In genomic region chr15:100761419-100762185, GRCm38 (mm10) we compare ENCODE assay signal across 8 mouse cellular contexts. TPM values are rescaled to one million over a fixed set of nuclear protein-coding genes. Genes with fewer than 3 reads are reported as not detected.
DNase-seq lines count a peak whose midpoint lies in the region; ATAC-seq lines count a peak whose summit lies in the region.

Slc4a8 (plus strand) TSS chr15:100761747.

- peak within 1 kb of the TSS; percentile 97 for H3K4me2 ChIP-seq in intestine, embryonic 16.5 days (ENCODE audit: low read depth, low read length)

- WGBS in intestine, embryonic 16.5 days: under 1% methylated on average over 55 of the region's 64 CpGs
- under 1% methylated on average over 64 of the region's 64 CpGs for WGBS in midbrain, embryonic 10.5 days

- H3K4me1 ChIP-seq in intestine, embryonic 16.5 days (ENCODE audit: control insufficient read depth, insufficient read depth, low read length): peaks cover 15% of the 10 kb centered on the region
- H3K4me1 ChIP-seq in midbrain, embryonic 10.5 days: peaks cover 41% of the 10 kb centered on the region

- DNase-seq in adrenal gland, adult (ENCODE audit: inconsistent age in 2 of 2, low spot score in 1 of 2): peak; percentile 89 to 95
- peak; percentile 82 for DNase-seq in embryo, embryonic 11.5 days (ENCODE audit: low read depth, low spot score)
- DNase-seq in gastrocnemius, postnatal 4 days (ENCODE audit: low spot score in 2 of 2): peak; percentile 69 to 82
- DNase-seq in left cerebral cortex, postnatal 36 days (ENCODE audit: low spot score in 2 of 2): peak; percentile 92 to 93
- peak; percentile 97 for DNase-seq in midbrain, embryonic 10.5 days (ENCODE audit: low spot score)
- peak; percentile 93 to 94 for DNase-seq in right cerebral cortex, postnatal 36 days (ENCODE audit: low spot score in 2 of 2)
- DNase-seq in urinary bladder, postnatal 4 days (ENCODE audit: low spot score in 2 of 2): peak; percentile 87 to 91

- intact Hi-C loops in left cerebral cortex, postnatal 36 days (cut with DNase I): loop anchor here (10.0 kb wide), 1 partner anchor 223 kb away; no protein-coding TSS in a partner anchor

- H3K9me3 ChIP-seq in intestine, embryonic 16.5 days (ENCODE audit: control insufficient read depth, low read length): no peaks in the 10 kb centered on the region
- no peaks in the 10 kb centered on the region for H3K9me3 ChIP-seq in midbrain, embryonic 10.5 days (replicated peaks)

- ATAC-seq in intestine, embryonic 16.5 days: peak; percentile 93

- peak within 1 kb of the TSS; percentile 30 for H3K27ac ChIP-seq in intestine, embryonic 16.5 days (ENCODE audit: low read length)
- H3K27ac ChIP-seq in midbrain, embryonic 10.5 days (replicated peaks): peak within 1 kb of the TSS; percentile 92

- peak within 1 kb of the TSS; percentile 64 for H3K9ac ChIP-seq in intestine, embryonic 16.5 days (ENCODE audit: low read depth, low read length)

- peaks cover 6% of the 10 kb centered on the region; the same call in 1 of the 2 replicates for H3K27me3 ChIP-seq in intestine, embryonic 16.5 days (replicated peaks; ENCODE audit: control insufficient read depth, insufficient read depth, low read length)
- peaks cover 20% of the 10 kb centered on the region for H3K27me3 ChIP-seq in midbrain, embryonic 10.5 days (ENCODE audit: low read depth, poor library complexity, severe bottlenecking)

- H3K4me3 ChIP-seq in intestine, embryonic 16.5 days (ENCODE audit: low read length): peak within 1 kb of the TSS; percentile 68
- H3K4me3 ChIP-seq in midbrain, embryonic 10.5 days: peak within 1 kb of the TSS; percentile 80

- no peaks in the 10 kb centered on the region for H3K36me3 ChIP-seq in intestine, embryonic 16.5 days (ENCODE audit: control insufficient read depth, insufficient read depth, low read length)
- no peaks in the 10 kb centered on the region for H3K36me3 ChIP-seq in midbrain, embryonic 10.5 days

RNA-seq across cellular contexts. Expression of gene Slc4a8, which starts in this region (rescaled TPM):
- total RNA-seq in gastrocnemius, postnatal 4 days (2021): 1 to 10 TPM; 1.5 to 2.3 TPM
- 3.2 and 4.5 TPM in 2 replicates for polyA plus RNA-seq in intestine, embryonic 16.5 days (2015; fragmentation: Nextera tagmentation; extraction: Ambion mirVana)
- total RNA-seq in left cerebral cortex, postnatal 36 days (2021): 10 to 100 TPM; 66.2 to 80.7 TPM
- polyA plus RNA-seq in midbrain, embryonic 10.5 days (2016; fragmentation: Nextera tagmentation; extraction: Ambion mirVana): 8.4 and 10.2 TPM in 2 replicates

Comparison
In these comparisons a context has a peak if more than half of its experiments do, and no peak if none do; other contexts are left out.
1. Peak in every context shown above with its lines: DNase-seq, ATAC-seq, H3K4me3 ChIP-seq and H3K27ac ChIP-seq.
2. RNA of gene Slc4a8 (total RNA-seq): 66.2 to 80.7 TPM in left cerebral cortex, postnatal 36 days; 1.5 to 2.3 TPM in gastrocnemius, postnatal 4 days; every median in the first group is over 10 times any median in the second.